Mouse (Mus musculus) frontal cortex, adult 2 months (tissue): ENCODE measurements around the gene Mpg. TPM values are rescaled to one million over a fixed set of nuclear protein-coding genes. Genes with fewer than 3 reads are reported as not detected.
"Not testable (repeated sequence)": the region's sequence is repeated elsewhere in the genome, so short reads cannot be mapped to it uniquely, and the experiment has no call there.

ENCODE experiments used
- DNase-seq, 2 experiments: peaks; one replicate each; pipeline ENCODE4 v3.0.0; 2022; ENCODE audit warnings: low spot score in 1 of 2; ENCODE audit errors: extremely low spot score in 1 of 2
- polyA plus RNA-seq: library from polyadenylated mRNA; depleted of rRNA; stranded (reverse); fragments of >200 nt; gene quantifications from 2 replicates; pipeline ENCODE4 v1.2.3, GENCODE M21; 2012

Gene Mpg
- polyA plus RNA-seq, 1 experiment: 17.0 TPM

GRCm38 (mm10) chr11:32200992-32201391 lies 25.3 kb upstream of the Mpg start:
- not testable (repeated sequence) for DNase-seq

GRCm38 (mm10) chr11:32201922-32202685 lies 24.2 kb upstream of the Mpg start:
- DNase-seq: no peak

GRCm38 (mm10) chr11:32205058-32205873 lies 21.0 kb upstream of the Mpg start, which contains the start of gene Snrnp25:
TSS of gene Snrnp25 (plus strand) at chr11:32205415.
- peak; percentile 96 to 98 for DNase-seq

GRCm38 (mm10) chr11:32210623-32211022 lies 15.7 kb upstream of the Mpg start:
- DNase-seq: no peak

- DNase-seq: no peak
These were observed 10.7 kb upstream of the Mpg start for GRCm38 (mm10) chr11:32215372-32216162.

- DNase-seq: peak in 1 of 2 experiments; percentile 85
These were observed 9.5 kb upstream of the Mpg start for GRCm38 (mm10) chr11:32216851-32217250.

GRCm38 (mm10) chr11:32218501-32219050 lies 7.7 kb upstream of the Mpg start:
- no peak for DNase-seq

- DNase-seq: no peak
These were observed 7.0 kb upstream of the Mpg start for GRCm38 (mm10) chr11:32219287-32219686.

GRCm38 (mm10) chr11:32220607-32221224 lies 5.6 kb upstream of the Mpg start:
- DNase-seq: no peak

GRCm38 (mm10) chr11:32221225-32221950 lies 4.9 kb upstream of the Mpg start:
- no peak for DNase-seq

GRCm38 (mm10) chr11:32221951-32222409 lies 4.3 kb upstream of the Mpg start, which contains the start of gene Rhbdf1:
TSS of gene Rhbdf1 (minus strand) at chr11:32222300.
- DNase-seq: no peak

- no peak for DNase-seq
These were observed 3.6 kb upstream of the Mpg start for GRCm38 (mm10) chr11:32222570-32223194.

GRCm38 (mm10) chr11:32223297-32223967 lies 2.9 kb upstream of the Mpg start:
- no peak for DNase-seq

GRCm38 (mm10) chr11:32224468-32225139 lies 1.7 kb upstream of the Mpg start:
- DNase-seq: no peak

- no peak for DNase-seq
These were observed 842 bp upstream of the Mpg start for GRCm38 (mm10) chr11:32225222-32226104.

GRCm38 (mm10) chr11:32227041-32227440 lies 736 bp downstream of the Mpg start:
- DNase-seq: no peak

GRCm38 (mm10) chr11:32227555-32227954 lies 1.2 kb downstream of the Mpg start:
- DNase-seq: no peak
